Mouse (Mus musculus): ENCODE data around the gene A330070K13Rik. TPM values are rescaled to one million over a fixed set of nuclear protein-coding genes. Genes with fewer than 3 reads are reported as not detected.

The A330070K13Rik gene
- polyA plus RNA-seq, 2 experiments: not detected

DNA sequence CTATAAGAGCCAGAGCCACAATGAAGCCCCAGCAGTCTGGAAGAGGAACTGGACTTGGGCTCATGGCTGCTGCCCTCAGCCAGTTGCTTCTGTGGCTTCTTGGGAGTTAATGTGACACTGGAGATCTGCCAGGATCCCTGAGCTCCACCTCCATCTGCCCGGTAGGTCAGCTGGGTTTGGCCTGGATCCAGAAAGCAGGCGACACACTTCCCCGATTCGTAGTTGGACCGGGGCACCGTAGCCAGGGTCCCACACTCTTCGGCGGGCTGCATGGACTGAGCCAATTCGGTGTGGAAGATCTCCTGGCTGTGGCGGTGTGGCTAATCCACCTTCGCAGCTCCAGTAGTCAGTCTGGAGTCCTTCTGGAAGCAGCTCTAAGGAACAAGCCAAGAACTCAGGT lies 15.2 kb downstream of the A330070K13Rik start, which contains the start of gene Caln1:
Gene Caln1, plus strand, starts transcription at position 219 of the 400 bp plus-strand sequence.
- H3K4me1 ChIP-seq (replicated peaks; ENCODE audit: control insufficient read depth in 2 of 2, insufficient read depth in 2 of 2, low read length in 1 of 2): no peaks in the 10 kb centered on the region
- H3K9me3 ChIP-seq (ENCODE audit: control insufficient read depth, low read length): no peaks in the 10 kb centered on the region
- ATAC-seq (ENCODE audit: insufficient read depth): no peak
- H3K27me3 ChIP-seq (ENCODE audit: control insufficient read depth, insufficient read depth, low read length): no peaks in the 10 kb centered on the region
- H3K4me3 ChIP-seq (ENCODE audit: insufficient read depth in 1 of 2, low read depth in 2 of 2, low read length in 2 of 2): no peak within 1 kb of the TSS
- no peaks in the 10 kb centered on the region for H3K36me3 ChIP-seq (replicated peaks; ENCODE audit: control insufficient read depth, insufficient read depth, low read depth)
- WGBS (ENCODE audit: insufficient replicate concordance): 72% methylated on average over 11 of the region's 11 CpGs
- H3K4me2 ChIP-seq (ENCODE audit: low read depth): no peak within 1 kb of the TSS
- H3K9ac ChIP-seq (replicated peaks): no peak within 1 kb of the TSS
- TF ChIP-seq EP300 (IDR thresholded peaks at IDR 0.05; ENCODE audit: low read depth): no peak
- no peak for TF ChIP-seq CTCF (IDR thresholded peaks at IDR 0.05; ENCODE audit: low read depth)
- no peak for DNase-seq (ENCODE audit: low read depth in 3 of 3, low spot score in 3 of 3)
- H3K27ac ChIP-seq: no peak within 1 kb of the TSS

GRCm38 (mm10) chr5:130368236-130368635 lies 16.2 kb downstream of the A330070K13Rik start:
- Histone ChIP-seq H3K4me3 (ENCODE audit: insufficient read depth in 1 of 2, low read depth in 2 of 2, low read length in 2 of 2) (no peak overlapping the region), H3K9me3 (ENCODE audit: control insufficient read depth, low read length) (no peaks in the 10 kb centered on the region), H3K27ac (no peak overlapping the region), H3K36me3 (replicated peaks; ENCODE audit: control insufficient read depth, insufficient read depth, low read depth) (no peaks in the 10 kb centered on the region), H3K4me2 (ENCODE audit: low read depth) (no peak overlapping the region), H3K4me1 (replicated peaks; ENCODE audit: control insufficient read depth in 2 of 2, insufficient read depth in 2 of 2, low read length in 1 of 2) (no peaks in the 10 kb centered on the region), H3K27me3 (ENCODE audit: control insufficient read depth, insufficient read depth, low read length) (no peaks in the 10 kb centered on the region), H3K9ac (replicated peaks) (no peak overlapping the region)
- TF ChIP-seq CTCF (IDR thresholded peaks at IDR 0.05; ENCODE audit: low read depth) (no peak), EP300 (IDR thresholded peaks at IDR 0.05; ENCODE audit: low read depth) (no peak)
- ATAC-seq (ENCODE audit: insufficient read depth) (no peak), DNase-seq (ENCODE audit: low read depth in 3 of 3, low spot score in 3 of 3) (no peak)
- 61% methylated on average over 6 of the region's 6 CpGs for WGBS (ENCODE audit: insufficient replicate concordance)

DNA sequence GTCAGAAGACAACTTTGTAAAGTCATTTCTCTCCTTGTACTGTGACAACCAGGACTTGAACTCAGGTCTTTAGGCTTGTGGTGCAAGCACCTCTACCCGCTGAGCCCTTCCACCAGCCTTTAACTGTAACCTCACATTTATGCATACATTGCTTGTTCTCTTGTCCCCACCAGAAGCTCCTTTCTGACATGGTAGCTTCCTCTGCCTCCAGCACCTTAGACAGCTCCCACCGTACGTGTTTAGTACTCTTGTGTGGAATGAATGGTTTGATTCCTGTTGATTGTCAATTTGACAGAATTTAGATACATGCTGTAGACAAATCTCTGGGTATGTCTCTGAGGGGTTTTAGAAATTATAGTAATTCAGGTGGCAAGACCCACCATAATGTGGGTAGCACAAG lies 20.7 kb downstream of the A330070K13Rik start:
- no peaks in the 10 kb centered on the region for H3K9me3 ChIP-seq (ENCODE audit: control insufficient read depth, low read length)
- TF ChIP-seq CTCF (IDR thresholded peaks at IDR 0.05; ENCODE audit: low read depth): no peak
- no peak for TF ChIP-seq EP300 (IDR thresholded peaks at IDR 0.05; ENCODE audit: low read depth)
- 42% methylated on average over 3 of the region's 3 CpGs for WGBS (ENCODE audit: insufficient replicate concordance)
- H3K27ac ChIP-seq: no peak overlapping the region
- H3K9ac ChIP-seq (replicated peaks): no peak overlapping the region
- no peaks in the 10 kb centered on the region for H3K4me1 ChIP-seq (replicated peaks; ENCODE audit: control insufficient read depth in 2 of 2, insufficient read depth in 2 of 2, low read length in 1 of 2)
- H3K36me3 ChIP-seq (replicated peaks; ENCODE audit: control insufficient read depth, insufficient read depth, low read depth): no peaks in the 10 kb centered on the region
- H3K4me3 ChIP-seq (ENCODE audit: insufficient read depth in 1 of 2, low read depth in 2 of 2, low read length in 2 of 2): no peak overlapping the region
- DNase-seq (ENCODE audit: low read depth in 3 of 3, low spot score in 3 of 3) (no peak), ATAC-seq (ENCODE audit: insufficient read depth) (no peak)
- H3K27me3 ChIP-seq (ENCODE audit: control insufficient read depth, insufficient read depth, low read length): no peaks in the 10 kb centered on the region
- H3K4me2 ChIP-seq (ENCODE audit: low read depth): no peak overlapping the region

GRCm38 (mm10) chr5:130363111-130363510 lies 21.3 kb downstream of the A330070K13Rik start:
- no peak overlapping the region for H3K4me2 ChIP-seq (ENCODE audit: low read depth)
- H3K36me3 ChIP-seq (replicated peaks; ENCODE audit: control insufficient read depth, insufficient read depth, low read depth): no peaks in the 10 kb centered on the region
- WGBS (ENCODE audit: insufficient replicate concordance): 61% methylated on average over 4 of the region's 4 CpGs
- ATAC-seq (ENCODE audit: insufficient read depth) (no peak), DNase-seq (ENCODE audit: low read depth in 3 of 3, low spot score in 3 of 3) (no peak)
- H3K4me1 ChIP-seq (replicated peaks; ENCODE audit: control insufficient read depth in 2 of 2, insufficient read depth in 2 of 2, low read length in 1 of 2): no peaks in the 10 kb centered on the region
- H3K9me3 ChIP-seq (ENCODE audit: control insufficient read depth, low read length): no peaks in the 10 kb centered on the region
- TF ChIP-seq CTCF (IDR thresholded peaks at IDR 0.05; ENCODE audit: low read depth) (no peak), EP300 (IDR thresholded peaks at IDR 0.05; ENCODE audit: low read depth) (no peak)
- no peak overlapping the region for H3K4me3 ChIP-seq (ENCODE audit: insufficient read depth in 1 of 2, low read depth in 2 of 2, low read length in 2 of 2)
- no peak overlapping the region for H3K27ac ChIP-seq
- no peaks in the 10 kb centered on the region for H3K27me3 ChIP-seq (ENCODE audit: control insufficient read depth, insufficient read depth, low read length)
- H3K9ac ChIP-seq (replicated peaks): no peak overlapping the region

GRCm38 (mm10) chr5:130355223-130355622 lies 29.2 kb downstream of the A330070K13Rik start:
- H3K9ac ChIP-seq (replicated peaks): no peak overlapping the region
- ATAC-seq (ENCODE audit: insufficient read depth) (no peak), DNase-seq (ENCODE audit: low read depth in 3 of 3, low spot score in 3 of 3) (no peak)
- no peak overlapping the region for H3K4me2 ChIP-seq (ENCODE audit: low read depth)
- H3K36me3 ChIP-seq (replicated peaks; ENCODE audit: control insufficient read depth, insufficient read depth, low read depth): no peaks in the 10 kb centered on the region
- H3K4me3 ChIP-seq (ENCODE audit: insufficient read depth in 1 of 2, low read depth in 2 of 2, low read length in 2 of 2): no peak overlapping the region
- no peak for TF ChIP-seq EP300 (IDR thresholded peaks at IDR 0.05; ENCODE audit: low read depth)
- no peak for TF ChIP-seq CTCF (IDR thresholded peaks at IDR 0.05; ENCODE audit: low read depth)
- H3K27me3 ChIP-seq (ENCODE audit: control insufficient read depth, insufficient read depth, low read length): no peaks in the 10 kb centered on the region
- H3K4me1 ChIP-seq (replicated peaks; ENCODE audit: control insufficient read depth in 2 of 2, insufficient read depth in 2 of 2, low read length in 1 of 2): no peaks in the 10 kb centered on the region
- no peaks in the 10 kb centered on the region for H3K9me3 ChIP-seq (ENCODE audit: control insufficient read depth, low read length)
- no peak overlapping the region for H3K27ac ChIP-seq
- WGBS (ENCODE audit: insufficient replicate concordance): 49% methylated on average over 7 of the region's 7 CpGs
